Mouse (Mus musculus) retina, embryonic 14.5 days (tissue): Measurements from ENCODE around the gene Supt16.
A peak's percentile ranks its signal among the peaks of the same experiment; 100 is the strongest.

Source experiments
- DNase-seq: peaks from one replicate; pipeline ENCODE4 v3.0.0-alpha.2; 2015; ENCODE audit warnings: low spot score

The Supt16 gene

DNA sequence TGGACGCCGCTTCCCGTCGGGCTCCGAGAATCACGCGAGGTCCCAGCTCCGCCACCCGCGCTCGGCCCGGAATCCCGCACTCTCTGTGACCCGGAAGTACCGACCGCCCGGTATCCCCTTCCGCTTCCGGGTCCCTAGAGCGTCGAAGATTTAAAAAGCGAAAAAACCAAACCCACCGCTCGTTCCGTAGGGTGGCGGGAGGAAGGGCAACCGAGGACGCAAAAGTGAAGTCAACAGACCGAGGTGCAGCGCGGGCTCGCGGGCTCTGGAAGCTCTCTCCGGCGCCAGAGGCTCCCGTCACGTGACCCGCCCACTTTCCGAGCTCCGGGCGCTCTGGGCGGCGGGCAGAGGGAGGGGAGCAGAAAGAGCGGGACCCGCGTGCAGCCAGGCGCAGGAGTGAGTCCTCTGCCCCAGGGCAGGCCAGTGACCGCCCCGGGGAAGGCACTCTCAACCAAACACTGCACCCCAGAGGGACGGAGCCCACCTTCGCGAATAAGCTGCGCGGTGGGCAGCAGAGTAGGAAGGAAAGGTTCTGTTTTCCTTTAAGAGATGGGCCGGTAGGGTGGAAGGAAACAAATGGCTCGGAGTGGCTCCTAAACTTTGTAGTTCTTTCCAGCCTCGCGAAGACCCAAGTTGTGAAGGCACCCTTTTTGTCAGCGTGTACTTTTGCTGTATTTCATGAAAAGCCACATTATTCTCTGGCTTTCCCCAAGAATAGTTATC lies at the start of gene Supt16:
Gene Supt16, minus strand, starts transcription at position 261 of the 723 bp plus-strand sequence.
- peak; percentile 90 for DNase-seq

DNA sequence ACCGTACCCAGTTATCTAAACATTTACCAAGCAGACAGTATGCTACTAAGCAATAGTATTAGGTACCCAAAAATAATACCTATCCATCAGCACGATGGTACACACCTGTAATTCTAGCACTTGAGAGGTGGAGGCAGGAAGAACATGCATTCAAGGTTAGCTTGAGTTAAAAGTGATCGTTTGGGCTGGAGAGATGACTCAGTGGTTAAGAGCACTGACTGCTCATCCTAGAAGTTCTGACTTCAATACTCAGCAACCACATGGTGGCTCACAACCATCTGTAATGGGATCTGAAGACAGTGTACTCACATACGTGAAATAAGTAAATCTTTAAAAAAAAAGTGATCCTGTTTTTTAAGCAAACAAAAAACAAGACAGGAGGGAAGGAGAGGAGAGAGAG lies 48.9 kb upstream of the Supt16 start:
- no peak for DNase-seq

DNA sequence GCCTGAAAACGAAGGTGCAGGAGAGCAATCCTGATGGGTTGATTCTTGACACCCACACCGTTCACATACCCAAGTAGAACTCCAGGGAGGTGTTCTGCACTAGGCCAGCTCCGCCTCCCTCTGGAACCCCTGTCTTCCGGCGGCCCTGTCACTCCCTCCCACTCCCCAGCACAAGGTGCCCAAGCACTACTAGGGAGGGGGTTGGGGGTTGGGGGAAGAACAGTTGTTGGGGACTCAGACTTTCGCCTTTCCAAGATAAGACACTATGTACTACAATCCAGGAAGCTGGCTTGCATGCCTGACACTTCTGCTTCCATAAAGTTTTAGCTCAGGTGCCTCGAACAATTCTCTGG lies 47.5 kb upstream of the Supt16 start:
- no peak for DNase-seq

DNA sequence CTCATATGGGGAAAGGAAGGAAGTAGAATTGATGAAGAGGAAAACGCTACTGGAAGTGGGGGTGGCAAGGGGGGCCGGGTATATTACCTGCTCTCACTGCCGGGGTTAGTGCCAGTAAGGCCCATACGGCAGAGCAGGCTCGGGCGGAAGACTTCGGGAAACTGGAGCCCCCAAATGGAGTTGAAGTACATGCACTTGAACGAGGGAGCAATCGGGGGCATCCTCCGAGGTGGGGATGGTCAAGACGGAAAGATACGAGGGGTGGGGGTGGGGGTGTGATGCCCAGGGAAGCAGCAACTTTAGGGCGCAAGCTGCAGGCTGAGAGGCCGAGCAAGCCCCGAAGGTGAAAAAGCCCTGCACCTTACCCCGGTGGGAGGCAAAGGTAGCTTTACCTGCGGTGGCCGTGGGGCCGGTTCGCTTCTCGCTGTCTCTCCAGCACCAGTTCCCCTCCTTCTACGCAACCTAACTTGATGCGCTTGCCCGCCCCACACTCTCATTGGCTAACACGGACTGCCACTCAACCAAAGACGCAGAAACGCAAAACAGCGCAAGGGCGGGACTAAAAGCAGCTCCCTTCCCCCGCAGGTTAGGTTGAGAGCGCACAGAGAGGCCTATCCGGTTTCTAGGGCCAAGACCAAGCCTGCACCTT lies 46.9 kb upstream of the Supt16 start:
- DNase-seq = peak; percentile 100

DNA sequence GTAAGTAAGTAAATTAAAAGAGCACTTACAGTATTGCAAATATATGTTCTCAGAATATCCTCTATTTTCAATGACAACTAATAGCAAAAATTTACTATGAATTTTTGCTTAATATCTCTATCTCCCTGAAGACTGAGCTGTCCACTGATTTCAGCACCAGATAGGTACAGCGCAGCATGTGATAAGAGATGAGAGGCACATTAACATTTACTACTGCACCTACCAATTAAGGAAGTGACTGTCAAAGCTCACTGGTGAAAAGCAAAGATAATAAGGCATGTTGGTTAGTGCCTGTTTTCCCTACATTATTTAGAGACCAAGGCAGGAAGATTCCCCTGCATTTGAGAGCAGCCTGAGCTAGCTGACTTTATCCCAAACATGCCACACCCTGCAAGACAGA lies 39.0 kb upstream of the Supt16 start:
- no peak for DNase-seq

DNA sequence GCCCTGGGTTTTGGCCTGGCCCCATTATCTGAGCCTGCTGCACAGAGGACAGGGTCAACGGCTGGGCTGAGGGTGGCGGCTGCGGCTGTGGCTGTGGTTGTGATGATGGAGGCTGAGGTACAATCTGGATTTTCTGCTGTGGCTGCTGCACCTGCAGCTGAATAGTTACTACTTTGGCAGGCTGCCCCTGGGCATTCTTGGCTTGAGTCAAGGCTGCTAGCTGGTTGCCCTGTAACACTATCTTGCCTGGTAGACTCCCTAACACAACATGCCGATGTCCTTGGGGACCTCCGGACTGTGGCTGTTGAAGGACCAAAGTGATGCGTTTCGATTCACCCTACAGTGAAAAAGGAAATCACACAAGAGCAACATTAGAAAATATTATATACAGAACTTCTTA lies 37.9 kb upstream of the Supt16 start:
- no peak for DNase-seq

DNA sequence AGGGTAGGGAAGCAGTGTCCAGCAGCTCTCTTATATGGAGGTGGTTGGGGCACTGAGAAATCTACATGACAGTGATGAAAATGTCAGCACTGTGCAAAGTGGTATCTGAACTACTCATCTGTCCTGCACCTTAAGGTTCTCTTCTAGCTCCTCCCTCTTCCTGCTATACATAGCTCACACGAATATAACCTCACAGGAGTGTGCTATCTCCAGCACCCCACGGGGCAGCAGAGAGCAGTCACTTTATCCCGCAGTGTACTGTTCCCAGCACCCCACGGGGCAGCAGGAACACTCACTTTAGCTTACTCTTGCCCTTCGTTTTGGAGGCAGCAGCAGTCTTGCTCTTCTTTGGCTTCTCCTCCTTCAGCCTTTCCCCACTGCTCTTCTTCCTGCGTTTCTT lies 35.0 kb upstream of the Supt16 start:
- DNase-seq = no peak

DNA sequence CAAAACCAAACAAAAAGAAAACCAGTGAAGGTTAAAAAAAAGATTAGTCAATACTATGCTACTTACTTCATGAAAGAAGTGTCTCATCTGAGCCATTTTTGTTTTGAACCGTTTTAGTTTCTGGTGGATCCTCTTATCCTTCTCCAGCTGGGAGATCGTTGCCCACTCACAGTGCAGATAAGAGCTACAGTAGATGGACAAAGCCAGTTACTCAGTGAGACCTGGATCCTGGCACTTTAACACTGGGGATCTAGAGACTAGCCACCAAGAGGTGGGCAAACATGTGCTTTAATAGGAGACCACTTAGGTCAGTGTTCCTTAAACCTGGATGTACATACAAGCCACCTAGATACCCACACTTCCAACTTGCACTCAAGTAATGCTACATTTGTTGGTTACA lies 28.8 kb upstream of the Supt16 start:
- DNase-seq = no peak

DNA sequence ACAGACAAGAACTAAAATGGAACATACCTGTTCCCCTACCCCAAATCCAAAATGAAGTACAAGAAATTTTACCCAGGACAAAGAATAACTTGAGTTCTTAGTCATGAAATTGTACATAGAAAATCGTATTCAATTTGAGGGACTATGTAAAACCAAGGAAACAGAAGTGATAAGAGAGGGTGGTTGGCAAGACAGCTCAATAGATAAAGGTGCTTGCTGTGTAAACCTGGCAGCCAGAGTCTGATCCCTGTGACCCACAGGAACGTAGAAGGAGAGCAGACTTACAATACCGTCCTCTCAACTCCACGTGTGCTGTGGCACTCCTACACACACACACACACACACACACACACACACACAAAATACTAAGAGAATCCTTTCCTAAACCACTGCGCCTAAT lies 20.0 kb upstream of the Supt16 start:
- DNase-seq = no peak

DNA sequence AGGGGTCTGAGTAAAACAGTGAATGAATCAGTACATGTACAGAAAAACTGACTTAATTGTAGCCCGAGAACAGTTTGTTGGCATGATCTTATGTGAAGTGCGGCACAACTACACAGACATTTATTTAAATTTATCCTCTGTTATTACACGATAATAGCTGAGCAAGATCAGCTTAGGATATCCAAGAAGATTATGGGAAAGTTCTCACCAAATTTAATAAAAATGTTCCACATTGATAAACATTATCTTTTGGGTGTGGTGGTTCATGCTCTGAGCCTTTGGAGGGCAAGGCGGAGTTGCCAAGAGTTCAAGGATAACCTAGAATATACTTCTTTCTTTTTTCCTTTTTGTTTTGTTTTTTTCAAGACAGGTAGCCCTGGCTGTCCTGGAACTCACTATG lies 2.2 kb upstream of the Supt16 start:
- DNase-seq = no peak

DNA sequence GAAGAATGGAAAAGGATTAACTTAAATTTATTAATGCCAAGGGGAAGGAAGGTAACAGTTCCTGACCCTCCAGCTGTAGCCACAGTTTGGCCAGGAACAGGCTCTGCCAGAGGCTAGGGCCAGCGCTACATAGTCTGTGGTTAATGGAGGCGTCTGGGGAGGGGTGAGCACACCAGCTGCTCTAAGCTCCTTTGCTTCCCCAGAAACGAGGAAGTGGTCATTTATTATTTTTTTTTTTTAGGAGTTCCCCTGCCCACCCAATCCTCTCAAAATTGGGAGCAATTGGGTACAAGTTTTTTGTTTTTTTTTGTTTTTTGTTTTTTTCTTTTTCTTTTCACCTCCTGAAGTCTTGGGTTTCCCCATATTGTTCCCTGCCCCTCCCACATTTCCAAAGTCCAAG lies 925 bp upstream of the Supt16 start:
- peak; percentile 4 for DNase-seq

DNA sequence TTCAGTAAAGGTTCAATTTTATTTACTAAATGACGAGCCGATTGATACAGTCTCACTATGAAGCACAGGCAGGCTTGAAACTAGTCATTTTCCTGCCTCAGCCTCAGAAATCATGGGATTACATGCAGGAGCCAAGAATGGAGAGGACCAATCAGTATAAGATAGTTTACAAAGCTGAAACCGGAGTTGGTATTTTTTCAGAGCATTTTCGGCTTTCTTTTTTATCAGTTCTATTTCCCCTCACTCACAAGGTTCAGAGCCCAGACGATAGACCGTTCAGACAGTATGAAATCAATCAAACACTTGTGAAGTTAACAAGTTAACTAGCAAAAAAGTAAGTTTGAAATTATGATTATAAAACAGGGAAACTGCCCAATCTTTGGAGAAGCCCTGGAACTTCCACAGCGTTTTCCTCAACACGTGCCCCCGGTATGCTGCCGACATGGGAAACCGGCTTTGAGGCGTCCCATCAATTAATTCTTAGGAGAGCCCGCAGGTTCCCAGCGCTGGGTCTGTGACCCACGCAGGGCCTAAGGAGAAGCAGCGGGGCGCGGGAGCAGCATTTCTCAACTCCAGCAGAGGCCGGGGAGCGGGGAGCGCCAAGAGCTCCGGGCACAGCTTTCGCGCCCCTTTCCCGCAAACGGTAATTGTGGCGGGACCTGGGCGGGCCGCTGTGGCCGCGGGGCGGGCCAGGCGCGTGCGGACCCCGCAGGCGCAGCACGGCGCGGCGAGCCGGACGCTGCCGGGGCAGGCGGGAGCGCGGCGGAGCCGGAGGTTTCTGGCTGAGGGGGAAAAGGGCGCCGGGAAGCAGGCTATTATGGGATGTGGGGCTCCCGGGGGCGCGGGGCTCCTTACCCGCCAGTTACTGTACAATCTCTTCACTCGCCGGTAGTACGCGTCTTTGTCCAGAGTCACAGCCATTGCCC lies 723 bp downstream of the Supt16 start:
- DNase-seq = peak; percentile 34

DNA sequence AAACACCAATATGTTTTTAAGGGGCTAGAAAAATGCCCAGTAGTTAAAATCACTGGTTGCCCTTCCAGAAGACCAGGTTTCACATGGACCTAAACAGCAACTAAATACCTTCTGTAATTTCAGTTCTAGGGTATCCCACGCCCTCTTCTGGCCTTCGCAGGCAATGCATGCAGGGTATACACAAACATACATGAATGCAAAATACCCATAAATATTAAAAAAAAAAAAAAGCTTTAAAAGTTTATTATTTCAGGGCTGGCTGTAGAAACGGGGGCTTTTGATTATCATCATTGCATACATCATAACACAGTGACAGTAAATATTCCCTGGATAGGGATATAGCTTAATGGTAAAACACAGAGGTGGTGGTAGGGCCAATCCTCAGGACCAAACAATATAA lies 1.5 kb downstream of the Supt16 start:
- peak; percentile 72 for DNase-seq

DNA sequence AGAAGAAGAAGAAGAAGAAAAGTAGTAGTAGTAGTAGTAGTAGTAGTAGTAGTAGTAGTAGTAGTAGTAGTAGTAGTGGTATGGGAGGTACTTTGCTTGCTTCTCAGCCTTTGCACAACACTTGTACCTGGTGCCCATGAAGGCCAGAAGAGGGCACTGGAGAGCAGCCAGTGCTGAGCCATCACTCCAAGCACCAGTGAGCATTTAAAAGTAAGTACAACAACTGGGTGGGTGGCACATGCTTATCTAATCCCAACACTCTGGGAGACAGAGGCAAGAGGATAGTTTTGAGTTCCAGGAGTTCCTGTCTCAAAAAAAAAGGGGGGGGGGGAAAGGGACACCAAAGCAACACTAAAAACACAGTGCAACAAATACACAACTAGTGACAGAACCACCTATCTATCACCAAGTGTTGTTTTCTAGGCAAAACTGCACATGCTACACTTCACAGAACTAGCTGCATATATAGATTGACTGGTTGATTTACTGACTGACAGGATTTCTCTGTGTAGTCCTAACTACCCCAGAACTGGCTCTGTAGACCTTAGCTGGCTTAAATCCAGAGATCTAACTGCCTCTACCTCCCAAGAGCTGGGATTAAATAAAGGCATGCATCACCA lies 6.4 kb downstream of the Supt16 start:
- peak; percentile 68 for DNase-seq

DNA sequence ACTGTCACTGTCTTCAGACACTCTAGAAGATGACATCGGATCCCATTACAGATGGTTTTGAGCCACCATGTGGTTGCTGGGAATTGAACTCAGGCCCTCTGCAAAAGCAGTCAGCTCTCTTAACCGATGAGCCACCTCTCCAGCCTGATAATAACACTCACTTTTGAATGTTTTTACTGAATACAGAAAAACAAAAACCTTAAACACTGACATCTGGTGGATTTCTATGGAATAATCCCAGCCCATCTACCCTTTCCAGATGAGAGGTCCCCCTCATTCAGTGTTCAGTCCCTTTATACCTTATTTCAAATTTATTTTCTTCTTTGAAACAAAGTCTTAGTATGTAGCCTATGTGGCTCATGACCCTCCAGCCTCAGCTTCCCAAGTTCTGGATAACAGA lies 7.7 kb downstream of the Supt16 start:
- DNase-seq = peak; percentile 30

DNA sequence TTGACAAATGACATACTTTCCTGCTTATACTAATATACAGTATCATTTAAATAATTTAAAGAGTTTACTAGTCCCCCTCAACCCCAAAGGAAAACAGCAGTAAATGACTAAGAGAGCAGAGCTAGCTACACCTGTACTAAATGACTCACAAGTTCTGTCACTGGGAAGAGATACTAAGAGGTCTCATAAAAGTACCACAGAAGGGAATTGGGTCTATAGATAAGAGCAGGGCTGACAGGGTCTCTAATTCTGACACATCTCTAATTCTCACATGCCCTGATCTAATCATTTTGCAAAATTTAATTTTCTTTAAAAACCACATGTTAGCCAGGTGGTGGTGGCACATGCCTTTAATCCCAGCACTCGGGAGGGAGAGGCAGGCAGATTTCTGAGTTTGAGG lies 8.4 kb downstream of the Supt16 start:
- DNase-seq = no peak

DNA sequence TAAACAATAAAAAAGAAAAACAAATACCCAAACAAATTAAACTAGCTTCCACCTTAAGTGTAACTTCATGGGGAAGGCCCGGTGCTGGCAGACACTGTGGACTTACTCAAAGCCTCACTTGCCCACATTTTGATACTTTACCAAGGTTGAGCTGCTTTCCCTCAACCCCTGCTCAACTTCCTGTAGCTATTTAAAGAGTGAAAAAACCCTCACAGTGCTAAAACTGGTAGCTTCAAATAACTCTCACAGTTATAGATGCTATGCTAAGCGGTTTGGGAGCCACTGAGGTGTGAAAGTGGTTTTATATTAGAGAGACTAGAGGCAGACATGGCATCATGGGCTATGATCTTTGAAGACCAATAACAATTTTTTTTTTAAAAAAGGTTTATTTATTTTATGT lies 30.6 kb downstream of the Supt16 start:
- no peak for DNase-seq

DNA sequence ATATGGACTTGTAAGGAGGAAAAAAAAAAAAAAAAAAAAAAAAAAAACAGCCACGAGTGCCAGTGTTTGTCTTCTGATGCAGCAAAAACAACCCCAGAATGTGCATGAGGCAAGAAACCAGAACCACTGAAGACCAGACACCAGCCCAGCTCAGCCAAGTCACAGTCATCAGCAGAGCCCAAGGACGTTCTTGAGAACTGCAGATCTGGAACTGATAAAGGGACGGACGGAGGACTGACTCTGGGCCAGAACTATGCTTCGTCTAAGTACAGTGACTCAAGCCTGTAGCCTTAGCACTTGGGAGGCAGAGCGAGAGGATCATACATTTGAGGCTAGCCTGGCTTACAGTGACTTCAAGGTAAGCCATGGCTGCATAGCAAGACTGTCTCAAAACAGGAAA lies 36.3 kb downstream of the Supt16 start:
- DNase-seq = no peak

DNA sequence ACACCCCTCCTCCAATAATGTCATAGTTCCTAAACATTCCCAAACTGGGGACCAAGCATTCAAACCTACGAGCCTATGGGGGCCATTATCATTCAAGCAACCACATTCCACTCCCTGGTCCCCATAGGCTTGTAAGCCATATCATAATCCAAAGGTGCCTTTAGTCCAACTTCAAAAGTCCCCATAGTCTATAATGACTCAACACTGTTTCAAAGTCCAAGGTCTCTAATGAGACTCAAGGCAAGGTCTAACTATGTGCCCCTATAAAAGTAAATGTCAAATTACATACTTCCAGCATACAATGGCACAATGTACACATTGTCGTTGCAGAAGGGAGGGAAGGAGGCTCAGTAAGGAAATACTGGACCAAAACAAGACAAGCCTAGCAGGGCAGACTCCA lies 42.2 kb downstream of the Supt16 start:
- no peak for DNase-seq

DNA sequence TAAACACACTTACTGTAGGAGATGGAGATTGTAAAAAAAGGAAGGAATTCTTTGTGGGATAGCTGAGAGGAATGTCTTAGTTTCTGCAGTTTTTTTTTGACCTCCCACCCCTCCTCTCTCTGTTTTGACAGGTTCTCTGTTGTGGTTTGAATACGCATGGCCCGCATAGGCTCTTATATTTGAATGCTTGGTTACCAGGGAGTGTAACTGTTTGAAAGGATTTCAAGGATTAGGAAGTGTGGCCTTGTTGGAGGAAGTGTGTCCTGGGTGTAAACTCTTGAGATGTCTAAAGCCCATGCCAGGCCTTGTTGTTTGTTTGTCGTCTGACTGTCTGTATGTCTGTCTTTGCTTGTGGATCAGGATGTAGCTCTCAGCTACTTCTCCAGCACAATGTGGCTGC lies 44.6 kb downstream of the Supt16 start:
- no peak for DNase-seq

DNA sequence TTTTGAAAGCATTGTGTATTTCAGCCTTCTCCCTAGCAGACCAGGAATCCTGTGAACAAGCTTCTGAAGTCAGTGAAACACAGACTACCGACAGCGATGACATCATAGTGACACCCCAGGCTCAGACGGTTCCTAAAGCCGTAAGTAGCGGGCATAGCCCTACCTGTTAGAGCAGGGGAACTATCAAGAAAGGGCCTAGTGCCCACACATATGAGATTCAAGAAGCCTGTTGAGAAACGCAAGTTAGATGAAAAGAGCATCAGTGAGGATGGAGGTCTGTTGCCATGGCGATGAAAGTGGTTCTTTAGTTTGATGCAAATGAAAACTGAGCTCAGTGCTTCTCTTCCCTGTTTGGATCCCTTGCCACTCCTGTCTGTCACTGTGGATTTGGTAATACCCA lies 45.0 kb downstream of the Supt16 start:
- no peak for DNase-seq

DNA sequence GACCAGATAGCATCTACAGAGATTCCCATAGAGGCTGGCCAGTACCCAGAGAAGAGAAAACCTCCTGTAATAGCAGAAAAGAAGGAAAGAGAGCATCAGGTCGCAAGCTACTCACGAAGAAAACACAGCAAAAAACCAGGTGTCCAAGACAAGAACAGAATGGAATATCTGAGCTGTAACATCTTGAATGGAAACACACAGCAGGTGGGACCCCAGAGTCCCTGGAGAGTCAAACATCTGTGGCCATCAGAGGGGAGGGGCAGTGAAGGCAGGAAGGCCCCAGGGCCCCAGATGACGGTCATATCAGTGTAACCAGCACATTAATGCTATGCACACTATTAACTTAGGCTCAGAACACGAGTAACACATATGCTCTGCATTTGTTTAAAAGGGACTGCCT lies 47.3 kb downstream of the Supt16 start:
- no peak for DNase-seq

DNA sequence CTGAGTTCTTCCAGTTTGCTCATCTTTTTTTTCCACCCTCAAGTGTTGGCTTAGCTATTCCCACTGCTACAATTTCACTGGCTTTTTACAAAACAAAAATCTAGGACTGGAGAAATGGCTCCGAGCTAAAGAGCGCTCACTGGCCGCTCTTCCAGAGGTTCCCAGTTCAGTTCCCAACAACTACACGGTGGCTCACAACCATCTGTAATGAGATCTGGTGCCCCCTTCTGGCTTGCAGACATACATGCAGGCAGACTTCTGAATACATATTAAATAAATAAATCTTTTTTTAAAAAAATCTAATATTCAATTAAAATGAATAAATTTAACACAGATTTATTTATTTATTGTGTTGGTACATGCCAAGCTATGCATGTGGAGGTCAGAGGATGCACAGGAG lies 50.7 kb downstream of the Supt16 start:
- no peak for DNase-seq
